Mouse (Mus musculus): ENCODE results near the gene Notch3.

Notch3 gene

DNA sequence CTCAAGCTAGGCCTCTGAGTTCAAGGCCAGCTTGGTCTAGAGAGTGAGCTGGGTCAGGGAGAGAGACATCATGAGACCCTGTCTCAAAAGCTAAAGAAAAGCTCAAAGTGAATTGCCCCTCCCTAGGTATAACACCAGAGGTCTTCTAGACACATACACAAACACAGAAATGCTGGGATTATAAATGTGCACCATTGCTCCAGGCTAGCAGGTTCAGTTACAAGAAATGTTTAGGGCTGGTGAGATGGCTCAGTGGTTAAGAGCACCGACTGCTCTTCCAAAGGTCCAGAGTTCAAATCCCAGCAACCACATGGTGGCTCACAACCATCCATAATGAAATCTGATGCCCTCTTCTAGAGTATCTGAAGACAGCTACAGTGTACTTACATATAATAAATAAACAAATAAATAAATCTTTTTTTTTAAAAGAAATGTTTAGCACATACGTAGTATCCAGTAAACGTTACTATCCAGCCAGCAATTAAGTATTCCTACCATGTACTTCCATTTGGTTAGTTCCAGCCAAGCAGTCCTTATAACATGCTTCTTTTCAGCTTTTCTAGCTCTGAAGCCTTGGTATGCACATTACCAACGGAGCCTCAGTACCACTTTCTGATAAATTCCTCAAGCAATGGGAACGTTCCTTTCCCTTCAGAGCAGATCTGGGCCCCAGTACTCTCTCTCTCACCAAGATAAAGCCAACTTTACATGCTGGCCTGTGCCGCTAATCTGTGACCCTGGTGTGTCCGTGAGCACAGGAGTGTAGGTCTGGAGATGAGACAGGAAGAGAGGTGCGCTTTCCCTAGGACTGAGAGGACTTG, 54.0 kb downstream of the Notch3 start:
- TF ChIP-seq GATA4 (IDR thresholded peaks at IDR 0.05; ENCODE audit: insufficient replicate concordance, low read length) = no peak

DNA sequence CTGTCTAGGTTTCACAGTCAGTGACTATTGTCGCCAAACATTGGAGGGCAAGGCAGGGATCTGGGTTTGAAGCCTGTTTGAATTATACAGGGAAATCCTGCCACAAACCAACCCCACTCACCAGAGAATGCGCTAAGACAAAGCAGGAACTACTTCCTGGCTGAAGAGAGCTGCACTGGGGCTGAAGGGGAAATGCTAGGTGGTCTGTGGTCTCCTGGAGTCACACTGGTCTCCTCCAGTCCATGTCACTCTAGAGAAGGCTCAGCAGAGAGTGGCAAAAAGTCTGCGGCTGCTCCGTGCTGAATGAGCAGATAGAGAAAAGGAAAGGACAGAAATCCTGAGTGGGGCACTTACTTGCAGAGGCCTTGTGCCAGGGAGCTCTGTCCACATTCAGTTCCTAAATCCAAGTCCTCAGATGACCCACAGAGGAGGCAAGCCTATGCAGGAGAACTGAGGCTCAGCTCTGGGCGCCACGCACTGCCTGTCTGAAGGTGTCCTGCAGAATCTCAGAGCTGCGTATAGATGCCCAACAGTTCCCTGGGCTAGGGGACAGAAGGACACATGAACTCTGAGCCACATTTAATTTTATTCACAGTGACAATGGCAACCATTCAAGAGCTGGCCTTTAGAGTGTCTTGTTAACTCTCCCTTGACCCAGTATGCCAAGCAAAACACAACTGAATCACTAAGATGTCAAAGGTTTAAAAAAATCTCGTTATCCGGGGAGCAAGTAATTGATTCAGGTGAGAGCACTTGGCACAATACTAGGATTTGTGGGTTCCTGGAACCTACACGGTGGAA, 55.5 kb downstream of the Notch3 start:
- TF ChIP-seq GATA4 (IDR thresholded peaks at IDR 0.05; ENCODE audit: insufficient replicate concordance, low read length) = no peak

DNA sequence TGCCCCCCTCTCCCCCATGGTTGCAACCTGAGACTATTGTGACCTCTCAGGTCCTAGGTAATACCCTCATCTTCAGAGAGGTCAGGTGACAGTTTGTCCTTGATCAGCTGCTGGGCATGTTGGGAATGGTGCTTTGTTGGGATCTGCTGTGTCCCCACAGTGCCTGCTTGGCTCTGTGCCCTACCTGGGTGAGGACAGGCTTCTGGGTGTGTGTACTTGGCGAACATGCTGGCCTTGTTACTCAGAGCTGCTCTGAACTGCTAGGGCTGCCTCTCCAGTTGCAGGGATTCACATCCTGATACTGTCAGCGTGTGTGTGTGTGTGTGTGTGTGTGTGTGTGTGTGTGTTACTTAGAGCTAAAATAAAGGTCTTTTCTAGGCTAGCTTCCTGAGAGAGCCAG, 56.2 kb downstream of the Notch3 start:
- TF ChIP-seq GATA4 (IDR thresholded peaks at IDR 0.05; ENCODE audit: insufficient replicate concordance, low read length) = no peak

- no peak for TF ChIP-seq GATA4 (IDR thresholded peaks at IDR 0.05; ENCODE audit: insufficient replicate concordance, low read length)
These were observed 57.3 kb downstream of the Notch3 start for GRCm38 (mm10) chr17:32109201-32109940.

- TF ChIP-seq GATA4 (IDR thresholded peaks at IDR 0.05; ENCODE audit: insufficient replicate concordance, low read length) = no peak
These were observed 58.8 kb downstream of the Notch3 start for GRCm38 (mm10) chr17:32107877-32108276.

- TF ChIP-seq GATA4 (IDR thresholded peaks at IDR 0.05; ENCODE audit: insufficient replicate concordance, low read length) = no peak
These were observed 60.3 kb downstream of the Notch3 start for GRCm38 (mm10) chr17:32106358-32106757.

- no peak for TF ChIP-seq GATA4 (IDR thresholded peaks at IDR 0.05; ENCODE audit: insufficient replicate concordance, low read length)
These were observed 63.6 kb downstream of the Notch3 start for GRCm38 (mm10) chr17:32103054-32103453.

DNA sequence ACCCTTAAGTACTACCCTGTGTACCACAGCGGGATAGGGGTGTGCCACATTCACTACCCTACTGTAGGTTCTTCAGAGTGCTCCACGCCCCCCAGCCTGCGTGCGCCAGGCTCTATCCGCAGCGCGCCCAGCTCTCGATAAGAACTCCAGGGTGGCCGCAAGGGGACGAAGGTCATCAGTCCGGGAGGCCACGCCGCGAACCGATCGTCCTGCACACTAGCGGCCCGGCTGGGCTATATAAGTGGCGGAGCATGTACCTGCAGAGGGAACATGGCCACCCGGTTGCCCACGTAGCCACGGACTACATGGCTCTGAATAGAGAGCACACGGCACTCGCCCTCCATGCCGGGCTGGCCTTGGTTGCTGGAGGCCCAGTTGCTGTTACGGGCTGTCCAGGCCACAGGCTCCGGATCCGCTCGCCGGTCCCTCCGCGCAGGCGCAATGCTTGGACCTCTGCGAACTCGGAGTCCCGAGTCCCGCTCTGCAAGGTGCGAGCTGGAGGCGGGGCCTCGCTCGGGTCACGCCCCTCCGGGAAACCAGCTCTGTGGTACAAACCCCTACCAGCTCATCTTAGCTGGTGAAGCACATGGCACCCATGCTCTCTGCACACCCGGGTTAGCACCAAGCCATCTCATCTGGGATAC, 66.6 kb downstream of the Notch3 start:
- peak; percentile 53; the same call in 1 of the 2 replicates for TF ChIP-seq GATA4 (IDR thresholded peaks at IDR 0.05; ENCODE audit: insufficient replicate concordance, low read length)

- no peak for TF ChIP-seq GATA4 (IDR thresholded peaks at IDR 0.05; ENCODE audit: insufficient replicate concordance, low read length)
These were observed 67.1 kb downstream of the Notch3 start for GRCm38 (mm10) chr17:32099574-32099942.

GRCm38 (mm10) chr17:32097676-32098075, 69.0 kb downstream of the Notch3 start:
- TF ChIP-seq GATA4 (IDR thresholded peaks at IDR 0.05; ENCODE audit: insufficient replicate concordance, low read length) = no peak

- TF ChIP-seq GATA4 (IDR thresholded peaks at IDR 0.05; ENCODE audit: insufficient replicate concordance, low read length) = no peak
These were observed 73.8 kb downstream of the Notch3 start for GRCm38 (mm10) chr17:32092895-32093294.

DNA sequence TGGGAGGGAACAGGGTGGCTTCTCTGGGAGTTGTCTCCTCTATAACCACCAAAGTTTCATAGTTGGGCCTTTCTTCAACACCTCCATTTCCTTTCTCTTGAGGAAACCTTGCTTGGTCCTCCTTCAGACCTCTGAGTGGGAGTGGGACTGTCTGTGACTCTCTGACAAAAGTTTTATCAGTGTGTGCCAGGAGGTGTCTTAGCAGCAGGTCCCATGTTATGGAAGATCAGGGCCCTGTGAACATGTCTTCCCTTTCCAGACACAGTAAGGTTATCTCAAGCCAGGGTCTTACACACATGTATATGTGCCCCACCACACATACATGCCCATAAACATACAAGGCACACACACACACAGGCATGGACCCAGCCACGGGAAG, 74.4 kb downstream of the Notch3 start:
- no peak for TF ChIP-seq GATA4 (IDR thresholded peaks at IDR 0.05; ENCODE audit: insufficient replicate concordance, low read length)

- TF ChIP-seq GATA4 (IDR thresholded peaks at IDR 0.05; ENCODE audit: insufficient replicate concordance, low read length) = no peak
These were observed 75.7 kb downstream of the Notch3 start for GRCm38 (mm10) chr17:32091032-32091363.

- TF ChIP-seq GATA4 (IDR thresholded peaks at IDR 0.05; ENCODE audit: insufficient replicate concordance, low read length) = no peak
These were observed 79.6 kb downstream of the Notch3 start for GRCm38 (mm10) chr17:32087069-32087468.

- TF ChIP-seq GATA4 (IDR thresholded peaks at IDR 0.05; ENCODE audit: insufficient replicate concordance, low read length) = no peak
These were observed 83.3 kb downstream of the Notch3 start for GRCm38 (mm10) chr17:32083351-32083750.

All from liver, adult (tissue).